Mouse (Mus musculus): ENCODE data around the gene Stx3. TPM values are rescaled to one million over a fixed set of nuclear protein-coding genes. Genes with fewer than 3 reads are reported as not detected.

The Stx3 gene
- total RNA-seq, 2 experiments from 2014 or later = 30.6 to 39.3 TPM

- H3K27ac ChIP-seq = peak overlapping the region; percentile 94; the same call in 1 of the 2 replicates
- H3K4me3 ChIP-seq = peak overlapping the region; percentile 84
- no peak for TF ChIP-seq CTCF (conservative IDR thresholded peaks at IDR 0.05)
- no peak for DNase-seq (ENCODE audit: low spot score in 2 of 2)
Measured at GRCm38 (mm10) chr19:11817586-11817985, 1.6 kb downstream of the Stx3 start.

- no peak for DNase-seq (ENCODE audit: low spot score in 2 of 2)
- TF ChIP-seq CTCF (conservative IDR thresholded peaks at IDR 0.05) = no peak
- Histone ChIP-seq H3K27ac (no peak overlapping the region), H3K4me3 (no peak overlapping the region)
Measured at GRCm38 (mm10) chr19:11816706-11817105, 2.5 kb downstream of the Stx3 start.

GRCm38 (mm10) chr19:11814742-11815333 is 4.4 kb downstream of the Stx3 start:
- TF ChIP-seq CTCF (conservative IDR thresholded peaks at IDR 0.05) = no peak
- peak; percentile 11 to 28 for DNase-seq (ENCODE audit: low spot score in 2 of 2)

GRCm38 (mm10) chr19:11813649-11814048 is 5.6 kb downstream of the Stx3 start:
- DNase-seq (ENCODE audit: low spot score in 2 of 2) = no peak
- peak overlapping the region; percentile 75 for H3K27ac ChIP-seq
- H3K4me3 ChIP-seq = no peak overlapping the region
- TF ChIP-seq CTCF (conservative IDR thresholded peaks at IDR 0.05) = no peak

More at GRCm38 (mm10) chr19:11814742-11815333, 4.4 kb downstream of the Stx3 start:
- peak overlapping the region; percentile 75 for H3K27ac ChIP-seq
- no peak overlapping the region for H3K4me3 ChIP-seq

- TF ChIP-seq CTCF (conservative IDR thresholded peaks at IDR 0.05) = no peak
- no peak overlapping the region for H3K4me3 ChIP-seq
- peak in 1 of 2 experiments; percentile 13 for DNase-seq (ENCODE audit: low spot score in 2 of 2)
- peak overlapping the region; percentile 75; the same call in 1 of the 2 replicates for H3K27ac ChIP-seq
Measured at GRCm38 (mm10) chr19:11813136-11813535, 6.1 kb downstream of the Stx3 start.

- no peak for DNase-seq (ENCODE audit: low spot score in 2 of 2)
- H3K27ac ChIP-seq = peak overlapping the region; percentile 65; the same call in 1 of the 2 replicates
- H3K4me3 ChIP-seq = no peak overlapping the region
- no peak for TF ChIP-seq CTCF (conservative IDR thresholded peaks at IDR 0.05)
Measured at GRCm38 (mm10) chr19:11811688-11812365, 7.4 kb downstream of the Stx3 start.

GRCm38 (mm10) chr19:11810856-11811255 is 8.3 kb downstream of the Stx3 start:
- no peak for TF ChIP-seq CTCF (conservative IDR thresholded peaks at IDR 0.05)
- Histone ChIP-seq H3K27ac (peak overlapping the region; percentile 55), H3K4me3 (no peak overlapping the region)
- DNase-seq (ENCODE audit: low spot score in 2 of 2) = no peak

GRCm38 (mm10) chr19:11810003-11810758 is 9.0 kb downstream of the Stx3 start:
- DNase-seq (ENCODE audit: low spot score in 2 of 2) = no peak
- peak overlapping the region; percentile 55 for H3K27ac ChIP-seq
- TF ChIP-seq CTCF (conservative IDR thresholded peaks at IDR 0.05) = no peak
- no peak overlapping the region for H3K4me3 ChIP-seq

GRCm38 (mm10) chr19:11808452-11808851 is 10.8 kb downstream of the Stx3 start:
- Histone ChIP-seq H3K4me3 (no peak overlapping the region), H3K27ac (no peak overlapping the region)
- TF ChIP-seq CTCF (conservative IDR thresholded peaks at IDR 0.05) = no peak
- DNase-seq (ENCODE audit: low spot score in 2 of 2) = no peak

- Histone ChIP-seq H3K4me3 (no peak overlapping the region), H3K27ac (no peak overlapping the region)
- no peak for DNase-seq (ENCODE audit: low spot score in 2 of 2)
- no peak for TF ChIP-seq CTCF (conservative IDR thresholded peaks at IDR 0.05)
Measured at GRCm38 (mm10) chr19:11807822-11808221, 11.4 kb downstream of the Stx3 start.

- no peak for TF ChIP-seq CTCF (conservative IDR thresholded peaks at IDR 0.05)
- Histone ChIP-seq H3K4me3 (no peak overlapping the region), H3K27ac (no peak overlapping the region)
- DNase-seq (ENCODE audit: low spot score in 2 of 2) = no peak
Measured at GRCm38 (mm10) chr19:11807251-11807650, 12.0 kb downstream of the Stx3 start.

- DNase-seq (ENCODE audit: low spot score in 2 of 2) = no peak
- H3K4me3 ChIP-seq = no peak overlapping the region
- peak overlapping the region; percentile 33; the same call in 1 of the 2 replicates for H3K27ac ChIP-seq
- TF ChIP-seq CTCF (conservative IDR thresholded peaks at IDR 0.05) = no peak
Measured at GRCm38 (mm10) chr19:11804423-11804822, 14.8 kb downstream of the Stx3 start.
